Mouse (Mus musculus): ENCODE data around the gene Tasp1.

Tasp1 gene

GRCm38 (mm10) chr2:140066353-140067314 is at the start of gene Tasp1:
Gene Tasp1, minus strand, starts transcription at chr2:140066805.
- in situ Hi-C loops (cut with MboI, MseI) = no loop called here

DNA sequence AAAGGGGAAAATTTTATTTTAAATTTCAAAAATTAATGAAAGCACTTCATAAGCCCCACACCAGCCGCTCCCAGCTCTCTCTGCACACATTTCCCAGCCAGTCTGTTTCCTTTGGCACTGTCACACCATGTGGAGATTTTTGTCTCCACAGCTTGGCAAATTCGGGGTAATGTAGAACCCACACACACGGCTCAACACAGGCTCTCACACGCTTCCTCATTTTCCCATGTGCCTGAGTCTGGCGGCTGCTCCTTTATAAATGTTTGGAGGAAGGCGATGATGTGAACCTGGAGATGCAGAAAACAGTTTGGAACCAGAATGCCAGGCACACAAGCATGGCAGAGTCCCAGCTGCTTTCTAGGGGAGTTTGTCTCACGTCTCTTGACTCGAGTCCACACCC is 47.2 kb upstream of the Tasp1 start:
- in situ Hi-C loops (cut with MboI, MseI) = no loop called here

DNA sequence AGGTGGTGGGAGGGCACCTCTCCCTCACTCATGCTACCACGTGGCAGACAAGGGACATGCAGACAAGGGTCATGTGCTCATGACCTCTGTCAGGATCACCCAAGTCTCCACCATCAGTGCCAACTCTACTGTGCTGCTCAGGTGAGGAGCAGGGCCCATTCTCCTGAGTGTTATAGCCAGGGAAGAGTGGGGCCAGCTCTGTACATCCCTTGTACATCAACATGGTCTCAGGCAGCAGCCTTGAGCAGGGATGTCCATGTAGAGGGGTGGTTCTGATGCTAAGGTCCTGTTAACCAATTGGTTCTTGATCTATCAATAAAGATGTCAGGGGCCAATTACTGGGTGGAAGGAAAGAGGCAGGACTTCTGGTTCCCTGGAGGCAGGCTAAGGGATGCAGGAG is 42.3 kb upstream of the Tasp1 start:
- in situ Hi-C loops (cut with MboI, MseI) = no loop called here

DNA sequence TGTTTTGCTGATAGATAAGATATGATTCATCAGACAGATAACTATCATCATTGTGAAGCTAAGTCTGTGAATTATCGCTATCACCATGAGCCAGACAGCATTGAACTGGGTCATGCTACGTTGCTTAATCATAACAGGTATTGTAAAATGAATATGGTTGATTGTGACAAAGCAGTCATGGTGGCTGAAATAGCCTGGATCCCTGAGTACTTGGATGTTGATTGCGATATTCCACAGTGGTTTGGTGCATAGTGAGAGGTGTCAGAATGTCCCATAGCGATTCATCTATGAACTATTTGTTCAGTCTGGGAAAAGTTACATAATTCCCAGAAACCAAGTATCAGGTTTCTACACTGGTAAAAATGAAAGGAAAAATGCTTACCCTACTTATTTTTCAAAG is 41.0 kb upstream of the Tasp1 start:
- in situ Hi-C loops (cut with MboI, MseI) = no loop called here

GRCm38 (mm10) chr2:140104951-140105350 is 38.3 kb upstream of the Tasp1 start:
- in situ Hi-C loops (cut with MboI, MseI) = no loop called here

GRCm38 (mm10) chr2:140100551-140101474 is 34.2 kb upstream of the Tasp1 start:
- in situ Hi-C loops (cut with MboI, MseI) = no loop called here

DNA sequence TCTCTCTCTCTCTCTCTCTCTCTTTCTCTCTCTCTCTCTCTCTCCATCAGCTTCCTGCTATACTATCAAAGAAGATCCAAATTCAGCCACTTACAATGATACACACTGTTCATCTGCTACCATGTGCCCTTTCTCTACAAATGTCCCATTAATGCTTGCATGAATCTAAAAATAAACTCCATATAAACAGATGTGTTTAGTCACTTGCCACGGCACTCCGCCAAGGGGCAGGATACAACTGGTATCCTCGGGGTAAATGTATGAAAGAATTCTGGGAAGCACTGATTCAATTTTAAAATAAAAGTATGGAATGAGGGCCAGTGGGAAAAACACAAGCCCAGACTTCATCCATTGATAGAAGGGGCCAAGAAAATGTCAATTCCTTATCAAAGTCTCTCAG is 33.4 kb upstream of the Tasp1 start:
- in situ Hi-C loops (cut with MboI, MseI) = loop anchor here (25.0 kb wide), 1 partner anchor 687 kb away; no protein-coding TSS in a partner anchor

DNA sequence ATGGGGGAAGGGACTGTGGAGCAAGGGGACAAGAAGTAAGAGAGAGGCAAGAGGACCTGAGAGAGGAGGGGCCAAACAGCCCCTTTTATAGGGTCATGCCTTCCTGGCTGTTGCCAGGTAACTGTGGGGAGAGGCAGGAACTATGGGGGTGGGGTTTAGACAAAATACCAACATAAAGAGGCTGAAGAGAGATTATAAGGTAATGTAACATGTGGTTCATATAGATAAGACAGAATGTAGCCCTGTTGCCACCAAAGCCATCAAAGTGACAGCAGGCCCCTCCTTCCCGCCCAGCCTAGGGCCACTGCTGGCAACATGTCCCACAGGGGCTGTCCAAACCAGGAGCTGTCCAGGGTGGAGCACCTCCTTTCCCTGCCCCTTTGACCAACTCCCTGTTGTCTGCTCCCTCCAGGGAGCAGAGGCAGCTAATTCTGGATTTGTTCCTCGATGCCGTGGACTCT is 30.6 kb upstream of the Tasp1 start:
- in situ Hi-C loops (cut with MboI, MseI) = loop anchor here (25.0 kb wide), 1 partner anchor 690 kb away; no protein-coding TSS in a partner anchor

- in situ Hi-C loops (cut with MboI, MseI) = loop anchor here (25.0 kb wide), 1 partner anchor 691 kb away; no protein-coding TSS in a partner anchor
Measured at GRCm38 (mm10) chr2:140096034-140096433, 29.4 kb upstream of the Tasp1 start.

GRCm38 (mm10) chr2:140093433-140093832 is 26.8 kb upstream of the Tasp1 start:
- in situ Hi-C loops (cut with MboI, MseI) = loop anchor here (25.0 kb wide), 1 partner anchor 694 kb away; no protein-coding TSS in a partner anchor

DNA sequence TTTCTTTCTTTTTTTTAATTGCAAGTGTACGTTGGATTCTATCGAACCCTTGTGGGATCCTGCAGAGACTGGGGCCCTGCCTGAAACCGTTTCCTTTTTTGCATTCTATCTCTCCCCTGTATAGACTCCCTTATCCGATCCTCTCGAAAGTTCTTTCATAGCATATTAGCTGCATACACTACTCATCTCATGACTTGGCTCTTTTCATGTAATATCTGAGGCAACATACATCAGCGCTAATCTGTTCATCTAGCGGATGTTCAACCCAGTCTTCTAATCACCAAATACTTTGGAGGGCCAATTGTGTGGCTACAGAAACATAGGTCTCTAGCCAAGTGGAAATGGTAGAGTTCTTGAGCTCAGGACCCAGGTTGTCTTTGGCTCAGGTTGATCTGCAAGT is 17.6 kb upstream of the Tasp1 start:
- in situ Hi-C loops (cut with MboI, MseI) = loop anchor here (25.0 kb wide), 1 partner anchor 703 kb away; no protein-coding TSS in a partner anchor

GRCm38 (mm10) chr2:140080747-140081577 is 14.4 kb upstream of the Tasp1 start:
- in situ Hi-C loops (cut with MboI, MseI) = loop anchor here (25.0 kb wide), 1 partner anchor 706 kb away; no protein-coding TSS in a partner anchor

- in situ Hi-C loops (cut with MboI, MseI) = loop anchor here (25.0 kb wide), 1 partner anchor 708 kb away; no protein-coding TSS in a partner anchor
Measured at GRCm38 (mm10) chr2:140079284-140079683, 12.7 kb upstream of the Tasp1 start.

DNA sequence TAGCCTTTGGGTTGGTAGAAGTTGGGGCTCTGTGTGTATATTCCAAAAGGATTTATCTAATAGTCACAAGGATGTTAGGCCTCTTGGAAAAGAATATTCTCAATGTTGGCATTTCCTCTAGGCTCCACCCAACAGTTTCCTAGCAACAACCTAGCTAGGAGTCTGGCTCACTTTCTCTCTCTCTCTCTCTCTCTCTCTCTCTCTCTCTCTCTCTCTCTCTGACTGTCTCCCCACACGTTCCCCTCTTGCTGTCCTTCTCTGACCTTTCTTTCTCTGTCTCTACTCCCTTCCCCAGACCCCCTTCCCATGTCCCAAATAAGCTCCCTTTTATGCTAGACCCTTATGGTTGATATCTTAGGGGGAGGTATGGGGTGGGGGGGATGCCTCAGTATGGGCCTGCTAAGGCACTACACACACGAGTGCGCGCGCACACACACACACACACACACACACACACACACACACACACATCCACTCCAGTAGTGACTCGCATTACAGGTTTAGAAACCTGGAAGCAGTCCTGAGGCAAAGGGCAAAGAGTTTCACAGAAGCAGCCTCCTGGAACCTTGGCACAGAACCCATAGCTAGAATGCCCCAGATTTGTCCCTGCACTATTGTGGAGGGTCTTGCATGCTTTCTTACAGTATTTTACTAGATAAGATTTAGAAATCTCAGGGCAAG is 12.1 kb upstream of the Tasp1 start:
- in situ Hi-C loops (cut with MboI, MseI) = loop anchor here (25.0 kb wide), 1 partner anchor 709 kb away; no protein-coding TSS in a partner anchor

DNA sequence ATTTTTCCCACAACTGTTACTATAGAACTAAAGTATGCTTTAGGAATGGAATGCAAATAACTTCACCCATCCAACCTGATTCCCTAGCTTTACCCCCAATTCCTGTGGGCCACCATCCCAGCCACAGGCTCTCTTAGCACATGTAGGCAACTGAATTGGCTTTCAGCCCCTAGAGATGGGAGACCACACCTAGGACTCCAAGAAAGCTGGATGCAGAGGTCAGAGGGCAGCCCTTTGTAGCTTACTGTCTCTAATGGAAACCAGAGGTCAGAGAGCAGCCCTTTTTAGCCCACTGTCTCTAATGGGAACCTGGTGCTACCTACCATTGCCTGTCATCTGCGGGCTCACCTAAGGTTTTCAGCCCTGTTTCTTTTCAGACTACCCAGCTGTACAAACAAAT is 10.9 kb upstream of the Tasp1 start:
- in situ Hi-C loops (cut with MboI, MseI) = loop anchor here (25.0 kb wide), 1 partner anchor 710 kb away; no protein-coding TSS in a partner anchor

DNA sequence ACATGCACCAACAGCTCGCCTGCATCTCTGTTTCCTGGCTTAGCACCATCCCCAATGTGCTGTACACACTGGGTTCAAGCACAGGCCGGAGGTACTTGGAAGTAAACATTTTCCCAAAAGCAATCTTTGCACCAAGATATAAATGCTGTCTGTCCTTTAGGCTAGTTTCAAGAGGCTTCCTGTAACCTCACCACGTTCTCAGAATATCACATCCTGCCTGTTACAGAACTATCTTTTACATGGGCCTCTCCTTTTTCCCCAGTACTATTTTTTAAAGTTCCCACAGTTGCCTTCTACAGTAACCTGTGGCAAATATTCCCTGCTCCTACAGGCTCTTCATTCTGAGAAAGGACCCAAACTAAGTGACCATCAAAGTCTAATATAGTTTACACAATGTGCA is 8.5 kb upstream of the Tasp1 start:
- in situ Hi-C loops (cut with MboI, MseI) = loop anchor here (25.0 kb wide), 1 partner anchor 712 kb away; no protein-coding TSS in a partner anchor

- in situ Hi-C loops (cut with MboI, MseI) = no loop called here
Measured at GRCm38 (mm10) chr2:140067516-140067915, 911 bp upstream of the Tasp1 start.

- in situ Hi-C loops (cut with MboI, MseI) = no loop called here
Measured at GRCm38 (mm10) chr2:140065676-140066075, 929 bp downstream of the Tasp1 start.

DNA sequence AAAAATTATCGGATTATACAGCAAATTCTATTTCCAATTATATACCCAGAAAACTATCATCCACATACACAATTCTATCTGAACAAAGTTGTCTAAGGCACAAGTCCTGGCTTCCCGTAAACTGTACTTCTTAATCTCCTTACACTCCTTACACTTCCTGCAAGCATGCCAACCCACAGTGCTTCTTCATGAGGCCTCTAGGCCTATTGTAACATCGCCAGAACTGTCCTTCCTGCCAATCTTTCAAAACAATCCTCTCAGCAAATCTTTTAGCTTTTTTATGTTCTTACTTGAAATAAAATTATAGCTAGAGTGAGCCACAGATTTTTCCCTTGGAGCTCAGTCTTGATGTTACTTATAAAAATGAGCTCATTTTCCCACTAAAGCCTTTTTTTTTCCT is 5.1 kb downstream of the Tasp1 start:
- in situ Hi-C loops (cut with MboI, MseI) = no loop called here

Measured in T-helper 2 cell (primary cell).